ENCODE assay signal across 8 mouse cellular contexts in the genomic region with DNA sequence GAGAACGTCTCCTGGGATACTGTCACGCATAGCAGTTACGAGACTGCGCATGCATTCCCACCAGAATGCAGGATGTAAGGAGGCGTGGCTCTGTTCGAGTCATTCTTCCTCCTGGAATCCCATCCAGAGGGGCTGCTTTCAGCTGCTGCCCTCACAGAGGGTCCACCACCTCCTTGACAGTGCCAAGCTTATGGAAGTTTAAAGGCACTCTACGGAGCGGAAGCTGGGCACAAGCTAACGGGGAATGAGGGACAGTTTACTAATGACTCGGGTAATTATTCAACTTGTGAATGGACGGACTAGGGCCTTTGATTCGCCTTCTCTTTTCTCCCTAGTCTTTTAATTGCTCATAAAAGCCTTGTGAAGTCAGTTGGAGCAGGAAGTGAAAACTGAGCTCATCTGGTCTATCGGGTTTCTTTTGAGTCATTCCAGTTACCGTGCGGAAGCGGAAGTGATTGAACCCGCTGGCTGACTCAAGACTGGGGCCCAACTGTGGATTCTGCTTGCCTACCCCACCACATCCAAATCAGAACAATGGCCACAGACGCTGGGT.
DNase-seq lines count a peak whose midpoint lies in the region; ATAC-seq lines count a peak whose summit lies in the region.

No protein-coding gene starts in this region.

- H3K36me3 ChIP-seq in heart, embryonic 10.5 days: no peaks in the 10 kb centered on the region
- no peaks in the 10 kb centered on the region for H3K36me3 ChIP-seq in embryonic facial prominence, embryonic 15.5 days
- H3K36me3 ChIP-seq in intestine, embryonic 14.5 days (ENCODE audit: control insufficient read depth, insufficient read depth, low read length): no peaks in the 10 kb centered on the region
- H3K36me3 ChIP-seq in macrophage (ENCODE audit: inconsistent target): no peaks in the 10 kb centered on the region
- H3K36me3 ChIP-seq in splenic B cell, adult 2 months (ENCODE audit: control insufficient read depth, insufficient read depth, low read length, poor library complexity, severe bottlenecking): no peaks in the 10 kb centered on the region

- no peaks in the 10 kb centered on the region for H3K9me3 ChIP-seq in heart, embryonic 10.5 days
- no peaks in the 10 kb centered on the region for H3K9me3 ChIP-seq in embryonic facial prominence, embryonic 15.5 days (replicated peaks)
- no peaks in the 10 kb centered on the region for H3K9me3 ChIP-seq in intestine, embryonic 14.5 days (ENCODE audit: control insufficient read depth, low read length)

- H3K4me3 ChIP-seq in heart, embryonic 10.5 days: no peak overlapping the region; the same call in 1 of the 2 replicates
- peak overlapping the region; percentile 25 for H3K4me3 ChIP-seq in embryonic facial prominence, embryonic 15.5 days (replicated peaks)
- H3K4me3 ChIP-seq in intestine, embryonic 14.5 days (ENCODE audit: low read depth, low read length): peak overlapping the region; percentile 27
- no peak overlapping the region for H3K4me3 ChIP-seq in macrophage (ENCODE audit: inconsistent target)

- no peaks in the 10 kb centered on the region for H3K79me2 ChIP-seq in macrophage (ENCODE audit: inconsistent target)

- peak overlapping the region; percentile 44 for H3K4me2 ChIP-seq in embryonic facial prominence, embryonic 15.5 days (replicated peaks)
- peak overlapping the region; percentile 51 for H3K4me2 ChIP-seq in intestine, embryonic 14.5 days (ENCODE audit: low read length)

- peak; percentile 96 for ATAC-seq in CD4-positive, CD25-positive, alpha-beta regulatory T cell, adult 4 months
- ATAC-seq in embryonic facial prominence, embryonic 15.5 days (ENCODE audit: insufficient number of reproducible peaks, low FRiP score, low TSS enrichment, low read depth): no peak
- no peak for ATAC-seq in intestine, embryonic 14.5 days (replicated peaks; ENCODE audit: low FRiP score, low TSS enrichment, low read depth)

- WGBS in heart, embryonic 10.5 days: 55% methylated on average over 18 of the region's 18 CpGs
- 28% methylated on average over 18 of the region's 18 CpGs for WGBS in embryonic facial prominence, embryonic 15.5 days
- WGBS in intestine, embryonic 14.5 days: 39% methylated on average over 18 of the region's 18 CpGs
- WGBS in macrophage (ENCODE audit: missing documents): 33% methylated on average over 18 of the region's 18 CpGs

- DNase-seq in heart, embryonic 10.5 days (ENCODE audit: low spot score): no peak
- no peak for DNase-seq in heart, adult 8-10 months (ENCODE audit: low spot score)
- DNase-seq in intestine, embryonic 14.5 days (ENCODE audit: low spot score): peak; percentile 59
- peak; percentile 75 for DNase-seq in splenic B cell, adult 2 months (ENCODE audit: low read depth, low spot score)
- DNase-seq in adipocyte (ENCODE audit: low spot score): no peak

- peak overlapping the region; percentile 47; the same call in 1 of the 2 replicates for H3K27ac ChIP-seq in heart, embryonic 10.5 days
- H3K27ac ChIP-seq in embryonic facial prominence, embryonic 15.5 days (replicated peaks): no peak overlapping the region
- no peak overlapping the region; the same call in 1 of the 2 replicates for H3K27ac ChIP-seq in intestine, embryonic 14.5 days (ENCODE audit: low read depth)
- H3K27ac ChIP-seq in macrophage: peak overlapping the region; percentile 85

- H3K27me3 ChIP-seq in heart, embryonic 10.5 days (ENCODE audit: insufficient read depth, poor library complexity, severe bottlenecking): no peaks in the 10 kb centered on the region
- H3K27me3 ChIP-seq in embryonic facial prominence, embryonic 15.5 days: no peaks in the 10 kb centered on the region
- H3K27me3 ChIP-seq in intestine, embryonic 14.5 days (replicated peaks; ENCODE audit: control insufficient read depth, insufficient read depth, low read length): no peaks in the 10 kb centered on the region
- no peaks in the 10 kb centered on the region for H3K27me3 ChIP-seq in splenic B cell, adult 2 months (ENCODE audit: control insufficient read depth, insufficient read depth, low read length, poor library complexity, severe bottlenecking)

- H3K4me1 ChIP-seq in heart, embryonic 10.5 days: no peaks in the 10 kb centered on the region; the same call in 1 of the 2 replicates
- 0 out of 2 replicates have a peak, but pooled peaks cover 6% of the 10 kb centered on the region for H3K4me1 ChIP-seq in embryonic facial prominence, embryonic 15.5 days
- H3K4me1 ChIP-seq in intestine, embryonic 14.5 days (replicated peaks; ENCODE audit: control insufficient read depth, insufficient read depth, low read length): 0 out of 2 replicates have a peak, but pooled peaks cover 4% of the 10 kb centered on the region

- no peak overlapping the region for H3K9ac ChIP-seq in embryonic facial prominence, embryonic 15.5 days
- H3K9ac ChIP-seq in intestine, embryonic 14.5 days (ENCODE audit: low read length): no peak overlapping the region

Comparison
In these comparisons a context has a peak if more than half of its experiments do, and no peak if none do; other contexts are left out.
1. DNase-seq: peak in intestine, embryonic 14.5 days (single experiment) and splenic B cell, adult 2 months (single experiment); none in heart, embryonic 10.5 days (single experiment), heart, adult 8-10 months (single experiment) and adipocyte (single experiment).
2. H3K27ac ChIP-seq: peak in heart, embryonic 10.5 days (single experiment) and macrophage (single experiment); none in embryonic facial prominence, embryonic 15.5 days (single experiment) and intestine, embryonic 14.5 days (single experiment).
3. H3K4me3 ChIP-seq: peak in embryonic facial prominence, embryonic 15.5 days (single experiment) and intestine, embryonic 14.5 days (single experiment); none in heart, embryonic 10.5 days (single experiment) and macrophage (single experiment).